24 mouse cellular contexts compared by ENCODE assay signal in genomic region chr5:36108339-36108887, GRCm38 (mm10).
DNase-seq lines count a peak whose midpoint lies in the region; ATAC-seq and TF ChIP-seq lines count a peak whose summit lies in the region.
"Had no signal": no experiment of that assay in that cellular context is flagged by ENCODE, and none has a peak within 500 bp of the region (broad histone marks: within the 10 kb centered on the region; RNA-seq: fewer than 3 reads in every experiment).

No protein-coding gene starts in this region.

- H3K36me3 ChIP-seq in forebrain, embryonic 14.5 days (ENCODE audit: control insufficient read depth, insufficient read depth, low read length), result no peaks in the 10 kb centered on the region
- H3K36me3 ChIP-seq in forebrain, embryonic 10.5 days (replicated peaks), result no peaks in the 10 kb centered on the region
- no peaks in the 10 kb centered on the region for H3K36me3 ChIP-seq in midbrain, embryonic 12.5 days
- H3K36me3 ChIP-seq in midbrain, embryonic 11.5 days (ENCODE audit: control insufficient read depth, insufficient read depth, low read length), result no peaks in the 10 kb centered on the region
- H3K36me3 ChIP-seq in midbrain, postnatal 0 days (ENCODE audit: insufficient read depth, low read length), result no peaks in the 10 kb centered on the region
- H3K36me3 ChIP-seq: embryonic facial prominence, embryonic 12.5 days; hindbrain, embryonic 10.5 days; limb, embryonic 10.5 days; liver, embryonic 15.5 days; lung, embryonic 15.5 days had no signal

- 22% methylated on average over 4 of the region's 4 CpGs for whole genome bisulfite sequencing in forebrain, embryonic 14.5 days
- 73% methylated on average over 4 of the region's 4 CpGs for WGBS in forebrain, embryonic 10.5 days
- WGBS in midbrain, embryonic 12.5 days, result 76% methylated on average over 4 of the region's 4 CpGs
- 86% methylated on average over 4 of the region's 4 CpGs for WGBS in midbrain, embryonic 11.5 days
- 44% methylated on average over 4 of the region's 4 CpGs for WGBS in midbrain, postnatal 0 days

- no peak for TF ChIP-seq POLR2A in brain, embryonic 14.5 days (IDR thresholded peaks at IDR 0.05; ENCODE audit: borderline replicate concordance, extremely low read depth, insufficient read depth, insufficient read length, poor library complexity, severe bottlenecking)

- no peak overlapping the region for H3K27ac ChIP-seq in forebrain, embryonic 14.5 days (ENCODE audit: low read depth, low read length)
- H3K27ac ChIP-seq in forebrain, embryonic 10.5 days, result no peak overlapping the region
- 0 out of 2 replicates have a peak overlapping the region, but pooled peaks have one; percentile 25 for H3K27ac ChIP-seq in midbrain, embryonic 12.5 days (replicated peaks)
- H3K27ac ChIP-seq in midbrain, embryonic 11.5 days (ENCODE audit: low read depth, low read length), result no peak overlapping the region
- 0 out of 2 replicates have a peak overlapping the region, but pooled peaks have one; percentile 13 for H3K27ac ChIP-seq in midbrain, postnatal 0 days (ENCODE audit: low read depth, low read length)
- H3K27ac ChIP-seq: embryonic facial prominence, embryonic 12.5 days; hindbrain, embryonic 10.5 days; limb, embryonic 10.5 days; liver, embryonic 15.5 days; lung, embryonic 15.5 days had no signal

- peak; percentile 72 for DNase-seq in forebrain, embryonic 14.5 days (ENCODE audit: low spot score)
- no peak for DNase-seq in forebrain, embryonic 10.5 days (ENCODE audit: extremely low spot score, low spot score)
- no peak for DNase-seq in midbrain, embryonic 11.5 days (ENCODE audit: low spot score, missing footprints)
- DNase-seq in brain, embryonic 14.5 days (ENCODE audit: low read depth), result peak; percentile 85
- DNase-seq in midbrain, postnatal 0 days (ENCODE audit: low spot score), result no peak
- no peak for DNase-seq in spleen, adult 12 weeks (ENCODE audit: low spot score)
- DNase-seq: adrenal gland, postnatal 36 days; cerebellum, adult 18-20 months; cerebellum, postnatal 25 days; heart, postnatal 10 days; kidney, postnatal 4 days; liver; lung, postnatal 36 days; right cerebral cortex, postnatal 25 days; thymus, postnatal 36 days had no signal

- H3K4me1 ChIP-seq in forebrain, embryonic 14.5 days (ENCODE audit: control insufficient read depth, insufficient read depth, low read length), result peaks cover 4% of the 10 kb centered on the region; the same call in 1 of the 2 replicates
- H3K4me1 ChIP-seq in forebrain, embryonic 10.5 days, result peaks cover 23% of the 10 kb centered on the region
- H3K4me1 ChIP-seq in midbrain, embryonic 12.5 days, result peaks cover 20% of the 10 kb centered on the region
- H3K4me1 ChIP-seq in midbrain, embryonic 11.5 days (ENCODE audit: control insufficient read depth, insufficient read depth, low read length), result no peaks in the 10 kb centered on the region
- no peaks in the 10 kb centered on the region for H3K4me1 ChIP-seq in midbrain, postnatal 0 days (ENCODE audit: insufficient read depth, low read length)
- H3K4me1 ChIP-seq: embryonic facial prominence, embryonic 12.5 days; liver, embryonic 15.5 days; lung, embryonic 15.5 days had no signal

- no peak overlapping the region for H3K4me2 ChIP-seq in forebrain, embryonic 14.5 days (ENCODE audit: low read length)
- no peak overlapping the region for H3K4me2 ChIP-seq in midbrain, embryonic 12.5 days (replicated peaks)
- no peak overlapping the region for H3K4me2 ChIP-seq in midbrain, embryonic 11.5 days
- no peak overlapping the region for H3K4me2 ChIP-seq in midbrain, postnatal 0 days (ENCODE audit: low read depth, low read length, poor library complexity, severe bottlenecking)
- H3K4me2 ChIP-seq: embryonic facial prominence, embryonic 12.5 days; liver, embryonic 15.5 days; lung, embryonic 15.5 days had no signal

- peak; percentile 62; the same call in 1 of the 2 replicates for ATAC-seq in forebrain, embryonic 14.5 days
- ATAC-seq in midbrain, embryonic 12.5 days (ENCODE audit: low FRiP score, low read depth), result no peak
- no peak for ATAC-seq in midbrain, embryonic 11.5 days (ENCODE audit: low FRiP score)
- 0 out of 2 replicates have a peak, but pooled peaks have one; percentile 41 for ATAC-seq in midbrain, postnatal 0 days (ENCODE audit: low FRiP score)
- no peak for ATAC-seq in megakaryocyte, adult 5-6 weeks (ENCODE audit: poor library complexity, severe bottlenecking)
- ATAC-seq: CD4-positive, CD25-positive, alpha-beta regulatory T cell, adult 4 months; intestine, postnatal 0 days had no signal

- TF ChIP-seq CTCF in brain, embryonic 14.5 days (IDR thresholded peaks at IDR 0.05; ENCODE audit: borderline replicate concordance, extremely low read depth, insufficient read depth, insufficient read length), result no peak
- no peak for TF ChIP-seq CTCF in midbrain, postnatal 0 days (IDR thresholded peaks at IDR 0.05)

- H3K27me3 ChIP-seq in forebrain, embryonic 14.5 days (replicated peaks; ENCODE audit: control insufficient read depth, insufficient read depth, low read length), result no peaks in the 10 kb centered on the region
- no peaks in the 10 kb centered on the region for H3K27me3 ChIP-seq in forebrain, embryonic 10.5 days (ENCODE audit: poor library complexity, severe bottlenecking)
- 0 out of 2 replicates have a peak, but pooled peaks cover 2% of the 10 kb centered on the region for H3K27me3 ChIP-seq in midbrain, embryonic 12.5 days
- no peaks in the 10 kb centered on the region for H3K27me3 ChIP-seq in midbrain, embryonic 11.5 days (ENCODE audit: control insufficient read depth, insufficient read depth, low read length)
- no peaks in the 10 kb centered on the region for H3K27me3 ChIP-seq in midbrain, postnatal 0 days (ENCODE audit: insufficient read depth, low read length)
- H3K27me3 ChIP-seq: embryonic facial prominence, embryonic 12.5 days; liver, embryonic 15.5 days; lung, embryonic 15.5 days had no signal

- H3K9ac ChIP-seq in forebrain, embryonic 14.5 days (ENCODE audit: low read length), result no peak overlapping the region
- H3K9ac ChIP-seq in midbrain, embryonic 12.5 days (replicated peaks), result no peak overlapping the region
- no peak overlapping the region for H3K9ac ChIP-seq in midbrain, embryonic 11.5 days (ENCODE audit: low read length)
- H3K9ac ChIP-seq in midbrain, postnatal 0 days (replicated peaks; ENCODE audit: low read length, poor library complexity, severe bottlenecking), result no peak overlapping the region
- H3K9ac ChIP-seq: embryonic facial prominence, embryonic 12.5 days; liver, embryonic 15.5 days; lung, embryonic 15.5 days had no signal

- no peaks in the 10 kb centered on the region for H3K9me3 ChIP-seq in forebrain, embryonic 14.5 days (replicated peaks; ENCODE audit: control insufficient read depth, low read length)
- no peaks in the 10 kb centered on the region for H3K9me3 ChIP-seq in forebrain, embryonic 10.5 days
- H3K9me3 ChIP-seq in midbrain, embryonic 12.5 days, result no peaks in the 10 kb centered on the region
- no peaks in the 10 kb centered on the region for H3K9me3 ChIP-seq in midbrain, embryonic 11.5 days (ENCODE audit: control insufficient read depth, low read length)
- H3K9me3 ChIP-seq in midbrain, postnatal 0 days (ENCODE audit: low read length), result no peaks in the 10 kb centered on the region
- H3K9me3 ChIP-seq: embryonic facial prominence, embryonic 12.5 days; hindbrain, embryonic 10.5 days; limb, embryonic 10.5 days; liver, embryonic 15.5 days; lung, embryonic 15.5 days had no signal

- no peak overlapping the region for H3K4me3 ChIP-seq in forebrain, embryonic 14.5 days (ENCODE audit: low read depth, low read length)
- no peak overlapping the region for H3K4me3 ChIP-seq in forebrain, embryonic 10.5 days
- H3K4me3 ChIP-seq in midbrain, embryonic 12.5 days, result no peak overlapping the region
- H3K4me3 ChIP-seq in midbrain, embryonic 11.5 days (ENCODE audit: low read depth, low read length), result no peak overlapping the region
- no peak overlapping the region for H3K4me3 ChIP-seq in midbrain, postnatal 0 days (ENCODE audit: low read depth, low read length)
- H3K4me3 ChIP-seq: embryonic facial prominence, embryonic 12.5 days; hindbrain, embryonic 10.5 days; limb, embryonic 10.5 days; liver, embryonic 15.5 days; lung, embryonic 15.5 days had no signal

Comparison
In these comparisons a context has a peak if more than half of its experiments do, and no peak if none do; other contexts are left out.
1. ATAC-seq: peak in forebrain, embryonic 14.5 days (single experiment) and midbrain, postnatal 0 days (single experiment); none in midbrain, embryonic 12.5 days (single experiment), midbrain, embryonic 11.5 days (single experiment) and megakaryocyte, adult 5-6 weeks (single experiment).
2. DNase-seq: peak in forebrain, embryonic 14.5 days (single experiment) and brain, embryonic 14.5 days (single experiment); none in forebrain, embryonic 10.5 days (single experiment), midbrain, embryonic 11.5 days (single experiment), midbrain, postnatal 0 days (single experiment) and spleen, adult 12 weeks (single experiment).
3. H3K27ac ChIP-seq: peak in midbrain, embryonic 12.5 days (single experiment) and midbrain, postnatal 0 days (single experiment); none in forebrain, embryonic 14.5 days (single experiment), forebrain, embryonic 10.5 days (single experiment) and midbrain, embryonic 11.5 days (single experiment).